In the genomic region with DNA sequence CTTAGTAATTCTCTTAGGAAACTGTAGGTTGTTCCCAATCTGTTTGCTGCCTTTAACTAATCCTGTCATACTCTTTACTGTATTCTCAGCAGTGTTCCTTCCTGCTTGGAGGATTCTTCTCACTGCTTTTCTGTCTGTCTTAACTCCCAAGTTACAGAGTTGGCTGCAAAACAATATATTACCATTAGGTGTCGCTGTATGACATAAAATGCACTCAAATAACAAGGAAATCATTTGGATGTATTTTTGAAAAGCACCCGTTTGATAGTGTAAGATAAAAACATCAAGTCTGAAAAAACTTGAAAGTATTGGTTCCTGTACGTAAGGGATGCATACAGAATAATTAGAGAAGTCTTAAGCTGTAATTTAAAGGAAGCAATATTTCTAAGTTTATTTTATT, we compare ENCODE assay signal across 9 mouse cellular contexts.
DNase-seq lines count a peak whose midpoint lies in the region; ATAC-seq and TF ChIP-seq lines count a peak whose summit lies in the region.
"Had no signal": no experiment of that assay in that cellular context is flagged by ENCODE, and none has a peak within 500 bp of the region (broad histone marks: within the 10 kb centered on the region; RNA-seq: fewer than 3 reads in every experiment).

No protein-coding gene starts in this region.

- no peaks in the 10 kb centered on the region for H3K27me3 ChIP-seq in intestine, postnatal 0 days (replicated peaks; ENCODE audit: control insufficient read depth, insufficient read depth, low read length)
- H3K27me3 ChIP-seq in intestine, embryonic 15.5 days (replicated peaks): no peaks in the 10 kb centered on the region
- H3K27me3 ChIP-seq: embryonic facial prominence, embryonic 13.5 days; liver, embryonic 15.5 days had no signal

- H3K9me3 ChIP-seq in intestine, postnatal 0 days (ENCODE audit: control insufficient read depth): no peaks in the 10 kb centered on the region
- H3K9me3 ChIP-seq in intestine, embryonic 15.5 days: no peaks in the 10 kb centered on the region
- H3K9me3 ChIP-seq: embryonic facial prominence, embryonic 13.5 days; liver, embryonic 15.5 days had no signal

- H3K4me1 ChIP-seq in intestine, postnatal 0 days (replicated peaks; ENCODE audit: control insufficient read depth, insufficient read depth, low read length): no peaks in the 10 kb centered on the region
- no peaks in the 10 kb centered on the region for H3K4me1 ChIP-seq in intestine, embryonic 15.5 days (replicated peaks)
- H3K4me1 ChIP-seq: embryonic facial prominence, embryonic 13.5 days; liver, embryonic 15.5 days had no signal

- no peak overlapping the region for H3K4me3 ChIP-seq in intestine, postnatal 0 days (ENCODE audit: low read depth, low read length)
- H3K4me3 ChIP-seq in intestine, embryonic 15.5 days (replicated peaks): no peak overlapping the region
- H3K4me3 ChIP-seq: embryonic facial prominence, embryonic 13.5 days; liver, embryonic 15.5 days had no signal

- H3K9ac ChIP-seq in intestine, postnatal 0 days (ENCODE audit: low read depth, low read length): no peak overlapping the region
- no peak overlapping the region for H3K9ac ChIP-seq in intestine, embryonic 15.5 days
- H3K9ac ChIP-seq: embryonic facial prominence, embryonic 13.5 days; liver, embryonic 15.5 days had no signal

- peak; percentile 84 for TF ChIP-seq CTCF in intestine, postnatal 0 days (IDR thresholded peaks at IDR 0.05; ENCODE audit: low read depth)

- DNase-seq in A20 (ENCODE audit: low read depth, low spot score): peak; percentile 58
- DNase-seq in NIH3T3 (ENCODE audit: low read depth): peak; percentile 81
- DNase-seq in retina, postnatal 7 days (ENCODE audit: low read depth, low spot score): peak; percentile 29
- DNase-seq in adrenal gland, postnatal 4 days (ENCODE audit: low spot score in 2 of 2): no peak

- no peaks in the 10 kb centered on the region for H3K36me3 ChIP-seq in intestine, postnatal 0 days (ENCODE audit: control insufficient read depth, insufficient read depth)
- H3K36me3 ChIP-seq in intestine, embryonic 15.5 days: no peaks in the 10 kb centered on the region
- H3K36me3 ChIP-seq: embryonic facial prominence, embryonic 13.5 days; liver, embryonic 15.5 days had no signal

- no peak for ATAC-seq in intestine, postnatal 0 days
- no peak for ATAC-seq in intestine, embryonic 15.5 days
- ATAC-seq in granulocyte monocyte progenitor cell, adult 5-6 weeks (replicated peaks; ENCODE audit: poor library complexity, severe bottlenecking): peak; percentile 61

- H3K4me2 ChIP-seq in intestine, postnatal 0 days (replicated peaks; ENCODE audit: low read depth): no peak overlapping the region
- H3K4me2 ChIP-seq in intestine, embryonic 15.5 days (replicated peaks): no peak overlapping the region
- H3K4me2 ChIP-seq: embryonic facial prominence, embryonic 13.5 days; liver, embryonic 15.5 days had no signal

- WGBS in intestine, postnatal 0 days: 9% methylated on average over 3 of the region's 3 CpGs
- WGBS in intestine, embryonic 15.5 days: 11% methylated on average over 3 of the region's 3 CpGs

- H3K27ac ChIP-seq in intestine, postnatal 0 days (ENCODE audit: low read depth, low read length): no peak overlapping the region
- H3K27ac ChIP-seq in intestine, embryonic 15.5 days: no peak overlapping the region
- H3K27ac ChIP-seq: embryonic facial prominence, embryonic 13.5 days; liver, embryonic 15.5 days had no signal

Comparison
In these comparisons a context has a peak if more than half of its experiments do, and no peak if none do; other contexts are left out.
1. DNase-seq: peak in A20 (single experiment), NIH3T3 (single experiment) and retina, postnatal 7 days (single experiment); none in adrenal gland, postnatal 4 days (0 of 2).